Mouse (Mus musculus) embryonic fibroblast, embryonic 13.5 days (primary cell): ENCODE results near the gene Ube2z.
"Not testable (repeated sequence)": the region's sequence is repeated elsewhere in the genome, so short reads cannot be mapped to it uniquely, and the experiment has no call there.

Experiments
- CTCF ChIP-seq: IDR thresholded peaks from 2 replicates; pipeline ENCODE4 v1.5.1; 2011; ENCODE audit warnings: mild to moderate bottlenecking, control low read depth, low read length, moderate library complexity, borderline replicate concordance; ENCODE audit not compliant: insufficient read depth
- POLR2A ChIP-seq: IDR thresholded peaks from 2 replicates; pipeline ENCODE4 v1.6.1; 2011; ENCODE audit warnings: low read depth, mild to moderate bottlenecking, control low read depth, low read length, moderate library complexity

GRCm38 (mm10) chr11:96110950-96111349 is 45.8 kb upstream of the Ube2z start:
- not testable (repeated sequence) for TF ChIP-seq POLR2A, CTCF
